Mouse (Mus musculus) testis, adult 2 months (tissue): ENCODE data around the gene Dpep1.

Source experiments
- CTCF ChIP-seq: fragments of 200-500 bp; IDR thresholded peaks from 2 replicates; pipeline ENCODE4 v1.5.1; 2012; ENCODE audit warnings: low read depth, mild to moderate bottlenecking, inconsistent platforms, low read length, moderate library complexity; ENCODE audit not compliant: control insufficient read depth, insufficient read depth, insufficient replicate concordance
- POLR2A ChIP-seq: fragments of 200-500 bp; IDR thresholded peaks from 2 replicates; pipeline ENCODE4 v1.6.1; 2012; ENCODE audit warnings: low read depth, mild to moderate bottlenecking, inconsistent platforms, low read length, moderate library complexity; ENCODE audit not compliant: control insufficient read depth

GRCm38 (mm10) chr8:123137645-123138077 is 48.4 kb upstream of the Dpep1 start:
- TF ChIP-seq CTCF (no peak), POLR2A (no peak)
